Mouse (Mus musculus) megakaryocyte-erythroid progenitor cell, adult 5-6 weeks (primary cell): ENCODE data around the gene Gm49398. TPM values are rescaled to one million over a fixed set of nuclear protein-coding genes. Genes with fewer than 3 reads are reported as not detected.
A peak's percentile ranks its signal among the peaks of the same experiment; 100 is the strongest.

Experiments used
- ATAC-seq: replicated peaks from 2 replicates; pipeline ENCODE4 v1.8.0; 2016; ENCODE audit warnings: mild to moderate bottlenecking, inconsistent platforms; ENCODE audit not compliant: severe bottlenecking, poor library complexity, low FRiP score, low TSS enrichment
- total RNA-seq, 2 experiments: library from RNA; stranded (forward) in 1 of 2; stranded (reverse) in 1 of 2; fragments of 200-1000, 215-1000 nt in 1 of 2; fragments of >200 nt in 1 of 2; fragmentation: Nextera tagmentation in 1 of 2; gene quantifications; 2 replicates each; pipeline ENCODE4 v1.2.3; 2014 to 2017

The Gm49398 gene
- total RNA-seq (2014; fragmentation: Nextera tagmentation) (not detected in 2 replicates), total RNA-seq (2017) (not detected in 2 replicates)

- no peak for ATAC-seq
Observed at GRCm38 (mm10) chr13:61288739-61289138, at the start of gene Gm49398. TSS of gene Gm49398 (minus strand) at chr13:61288839.

GRCm38 (mm10) chr13:61255258-61255657 lies 33.4 kb downstream of the Gm49398 start, which contains the start of gene Cts8:
TSS of gene Cts8 (minus strand) at chr13:61255358.
- ATAC-seq: no peak

- peak; percentile 100 for ATAC-seq
Observed at GRCm38 (mm10) chr13:61241076-61241947, 47.3 kb downstream of the Gm49398 start.

GRCm38 (mm10) chr13:61203310-61203709 lies 85.3 kb downstream of the Gm49398 start, which contains the start of gene Cts6:
TSS of gene Cts6 (minus strand) at chr13:61203410.
- no peak for ATAC-seq

Other genes starting within 250 kb of the Gm49398 start
- not detected in 2 replicates for gene Ctsq, start 248.2 kb downstream of the Gm49398 start, total RNA-seq (2014; fragmentation: Nextera tagmentation)
- gene Ctsq, start 248.2 kb downstream of the Gm49398 start, total RNA-seq (2017): not detected in 2 replicates
- gene Ctsr, start 124.6 kb downstream of the Gm49398 start, total RNA-seq (2014; fragmentation: Nextera tagmentation): not detected in 2 replicates
- not detected in 2 replicates for gene Ctsr, start 124.6 kb downstream of the Gm49398 start, total RNA-seq (2017)
- gene Cts6, start 85.4 kb downstream of the Gm49398 start, total RNA-seq (2014; fragmentation: Nextera tagmentation): not detected in 2 replicates
- not detected in 2 replicates for gene Cts6, start 85.4 kb downstream of the Gm49398 start, total RNA-seq (2017)
- gene Cts8, start 33.5 kb downstream of the Gm49398 start, total RNA-seq (2014; fragmentation: Nextera tagmentation): not detected in 2 replicates
- not detected in 2 replicates for gene Cts8, start 33.5 kb downstream of the Gm49398 start, total RNA-seq (2017)
- gene Cts7, start 69.4 kb upstream of the Gm49398 start, total RNA-seq (2014; fragmentation: Nextera tagmentation): not detected in 2 replicates
- gene Cts7, start 69.4 kb upstream of the Gm49398 start, total RNA-seq (2017): not detected in 2 replicates